Mouse (Mus musculus) liver, adult 2 months (tissue): ENCODE data around the gene Usp31. TPM values are rescaled to one million over a fixed set of nuclear protein-coding genes. Genes with fewer than 3 reads are reported as not detected.
A peak's percentile ranks its signal among the peaks of the same experiment; 100 is the strongest.

ENCODE experiments used
- DNase-seq: peaks from one replicate; pipeline ENCODE4 v3.0.0-alpha.2; 2011; ENCODE audit warnings: low read depth, low spot score; ENCODE audit errors: extremely low read depth
- H3K27ac ChIP-seq: fragments of 200-500 bp; replicated peaks from 2 replicates; pipeline ENCODE4 v1.5.1; 2012; ENCODE audit warnings: low read depth, mild to moderate bottlenecking, control low read depth, inconsistent platforms, low read length; ENCODE audit not compliant: insufficient read depth
- H3K27me3 ChIP-seq: fragments of 200-500 bp; 2 replicates; pipeline ENCODE4 v1.6.1; 2012; ENCODE audit warnings: mild to moderate bottlenecking, moderate library complexity, low read length, inconsistent platforms; ENCODE audit not compliant: control insufficient read depth, insufficient read depth
- H3K36me3 ChIP-seq: fragments of 200-500 bp; 2 replicates; pipeline ENCODE4 v1.6.1; 2012; ENCODE audit warnings: low read length, inconsistent platforms; ENCODE audit not compliant: control insufficient read depth, insufficient read depth
- H3K4me1 ChIP-seq: fragments of 200-500 bp; 2 replicates; pipeline ENCODE4 v1.6.1; 2011; ENCODE audit warnings: low read length; ENCODE audit not compliant: control insufficient read depth, insufficient read depth
- H3K4me3 ChIP-seq: fragments of 200-500 bp; 2 replicates; pipeline ENCODE4 v1.5.1; 2011; ENCODE audit warnings: low read depth, mild to moderate bottlenecking, control low read depth, low read length, moderate library complexity; ENCODE audit not compliant: insufficient read depth
- H3K79me2 ChIP-seq: fragments of 200-500 bp; 2 replicates; pipeline ENCODE4 v1.6.1; 2012; ENCODE audit warnings: inconsistent platforms, mild to moderate bottlenecking, low read length, moderate library complexity; ENCODE audit not compliant: control insufficient read depth, insufficient read depth
- H3K9ac ChIP-seq: fragments of 200-500 bp; 2 replicates; pipeline ENCODE4 v1.6.1; 2012; ENCODE audit warnings: low read depth, mild to moderate bottlenecking, control low read depth, inconsistent platforms, low read length
- CTCF ChIP-seq: fragments of 200-500 bp; IDR thresholded peaks from 2 replicates; pipeline ENCODE4 v1.5.1; 2011; ENCODE audit warnings: low read depth, low read length, control low read depth
- POLR2A ChIP-seq: fragments of 200-500 bp; IDR thresholded peaks from 2 replicates; pipeline ENCODE4 v1.6.1; 2011; ENCODE audit warnings: low read length, control low read depth; ENCODE audit not compliant: insufficient read depth; ENCODE audit errors: extremely low read depth
- WGBS: fragments of 180-500 bp; shearing (Covaris S2); methylation state at CpG from one replicate; pipeline ENCODE4 v1.1.7; 2018; 5-methylcytosine and 5-hydroxymethylcytosine counted together
- polyA plus RNA-seq: library from polyadenylated mRNA; depleted of rRNA; stranded (reverse); fragments of >200 nt; gene quantifications from 2 replicates; pipeline ENCODE4 v1.2.3, GENCODE M21; 2012
- total RNA-seq: library from RNA; depleted of rRNA; stranded (reverse); fragments of >200 nt; gene quantifications from 2 replicates; pipeline ENCODE4 v1.2.3, GENCODE M21; 2014

Gene Usp31
- total and polyA plus RNA-seq, 2 experiments: 1.4 to 5.7 TPM

- 13% methylated on average over 5 of the region's 5 CpGs for WGBS
- Histone ChIP-seq H3K27ac (no peak overlapping the region), H3K4me1 (no peaks in the 10 kb centered on the region), H3K79me2 (no peaks in the 10 kb centered on the region), H3K36me3 (no peaks in the 10 kb centered on the region), H3K9ac (no peak overlapping the region), H3K27me3 (peaks cover 2% of the 10 kb centered on the region; the same call in 1 of the 2 replicates), H3K4me3 (no peak overlapping the region)
- TF ChIP-seq POLR2A (no peak), CTCF (0 out of 2 replicates have a peak, but pooled peaks have one; percentile 17)
- DNase-seq: no peak
Measured at GRCm38 (mm10) chr7:121730225-121730624, 23.2 kb upstream of the Usp31 start.

DNA sequence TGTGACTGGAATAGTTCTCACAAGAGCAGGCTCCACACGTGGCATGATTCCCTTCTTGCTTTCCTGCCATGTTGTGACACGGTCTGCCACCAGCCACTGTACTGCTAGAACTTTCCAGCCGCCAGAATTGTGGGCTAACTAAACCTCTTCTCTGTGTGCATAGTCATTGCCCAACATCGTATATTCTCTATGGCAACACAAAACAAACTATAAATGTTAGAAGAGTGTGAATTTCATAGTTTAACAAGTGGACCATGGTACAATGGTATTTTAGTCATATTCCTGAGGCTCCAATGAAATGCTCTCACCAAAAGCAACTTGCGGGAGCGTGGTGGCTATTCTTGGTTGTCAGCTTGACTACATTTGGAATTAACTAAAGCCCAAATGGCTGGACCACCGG lies 10.0 kb upstream of the Usp31 start:
- Histone ChIP-seq H3K79me2 (no peaks in the 10 kb centered on the region), H3K9ac (no peak overlapping the region), H3K27me3 (no peaks in the 10 kb centered on the region), H3K4me1 (no peaks in the 10 kb centered on the region), H3K27ac (no peak overlapping the region), H3K4me3 (no peak overlapping the region), H3K36me3 (no peaks in the 10 kb centered on the region)
- WGBS: 64% methylated on average over 7 of the region's 7 CpGs
- no peak for TF ChIP-seq CTCF
- TF ChIP-seq POLR2A: no peak
- no peak for DNase-seq

GRCm38 (mm10) chr7:121711171-121711570 lies 4.1 kb upstream of the Usp31 start:
- Histone ChIP-seq H3K79me2 (0 out of 2 replicates have a peak, but pooled peaks cover 2% of the 10 kb centered on the region), H3K27ac (no peak overlapping the region), H3K27me3 (no peaks in the 10 kb centered on the region), H3K4me1 (0 out of 2 replicates have a peak, but pooled peaks cover 3% of the 10 kb centered on the region), H3K9ac (no peak overlapping the region), H3K36me3 (no peaks in the 10 kb centered on the region), H3K4me3 (no peak overlapping the region)
- TF ChIP-seq POLR2A (no peak), CTCF (no peak)
- no peak for DNase-seq
- 51% methylated on average over 2 of the region's 2 CpGs for WGBS

DNA sequence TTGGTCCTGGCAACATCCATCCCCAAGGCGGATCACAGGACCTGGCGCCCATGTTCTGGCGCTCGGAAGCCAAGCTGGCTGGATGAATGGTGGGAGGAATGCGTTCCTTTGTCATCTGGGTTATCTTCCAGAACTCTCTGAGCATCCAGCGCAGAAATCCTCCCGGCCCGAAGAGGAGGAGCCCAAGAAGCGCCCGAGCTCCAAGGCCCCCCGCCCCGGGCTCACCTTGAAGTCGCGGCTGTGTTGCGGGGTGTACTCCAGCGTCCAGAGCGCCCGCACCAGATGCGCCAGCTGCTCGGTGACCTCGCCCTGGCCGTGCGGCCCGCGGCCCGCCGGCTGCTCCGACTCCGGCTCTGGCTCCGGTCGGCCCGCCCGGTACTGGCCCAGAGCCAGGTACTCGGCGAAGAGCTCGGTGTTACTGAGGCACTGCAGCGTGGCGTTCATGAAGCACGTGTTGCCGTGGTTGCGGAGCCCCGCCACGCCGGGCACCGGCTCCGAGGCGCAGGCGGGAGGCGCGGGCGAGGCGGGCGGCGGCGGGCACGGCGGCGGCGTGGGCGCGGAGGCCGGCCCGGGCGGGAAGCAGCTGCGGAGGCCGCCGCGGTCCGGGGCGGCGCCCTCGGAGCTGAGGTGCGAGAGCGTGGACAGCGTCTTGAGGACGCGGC lies 511 bp downstream of the Usp31 start:
- peak overlapping the region; percentile 82 for H3K9ac ChIP-seq
- no peak overlapping the region for H3K27ac ChIP-seq
- TF ChIP-seq CTCF (no peak), POLR2A (no peak)
- no peaks in the 10 kb centered on the region for H3K36me3 ChIP-seq
- H3K4me3 ChIP-seq: peak overlapping the region; percentile 76
- H3K27me3 ChIP-seq: no peaks in the 10 kb centered on the region
- 3% methylated on average over 77 of the region's 77 CpGs for WGBS
- DNase-seq: peak; percentile 45
- H3K4me1 ChIP-seq: 0 out of 2 replicates have a peak, but pooled peaks cover 3% of the 10 kb centered on the region
- peaks cover 10% of the 10 kb centered on the region; the same call in 1 of the 2 replicates for H3K79me2 ChIP-seq

DNA sequence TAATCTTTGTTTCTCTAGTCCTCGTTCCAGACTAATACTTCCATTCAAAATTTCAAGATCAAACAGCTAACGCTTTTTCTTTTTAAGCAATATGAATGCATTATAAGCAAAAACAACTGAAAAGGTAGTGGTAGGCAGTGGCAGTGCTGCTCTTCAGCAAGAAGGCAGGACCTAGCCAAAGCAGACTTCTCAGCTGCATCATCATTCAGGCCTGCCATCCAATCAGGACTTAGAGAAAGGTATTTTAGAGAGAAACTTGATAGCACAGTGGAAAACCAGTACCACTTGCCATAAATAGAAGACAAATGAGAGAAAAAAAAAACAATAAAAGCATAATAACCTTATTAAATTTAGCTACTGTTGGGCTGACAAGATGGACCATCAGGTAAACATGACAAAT lies 2.0 kb downstream of the Usp31 start:
- no peak overlapping the region for H3K27ac ChIP-seq
- no peak for DNase-seq
- H3K36me3 ChIP-seq: no peaks in the 10 kb centered on the region
- H3K4me3 ChIP-seq: no peak overlapping the region
- H3K27me3 ChIP-seq: no peaks in the 10 kb centered on the region
- 0 out of 2 replicates have a peak, but pooled peaks cover 3% of the 10 kb centered on the region for H3K4me1 ChIP-seq
- no peak for TF ChIP-seq POLR2A
- no peak for TF ChIP-seq CTCF
- peaks cover 14% of the 10 kb centered on the region; the same call in 1 of the 2 replicates for H3K79me2 ChIP-seq
- 97% methylated on average over 2 of the region's 2 CpGs for WGBS
- H3K9ac ChIP-seq: no peak overlapping the region

- Histone ChIP-seq H3K36me3 (no peaks in the 10 kb centered on the region), H3K27ac (no peak overlapping the region), H3K9ac (no peak overlapping the region), H3K27me3 (no peaks in the 10 kb centered on the region), H3K79me2 (peaks cover 18% of the 10 kb centered on the region; the same call in 1 of the 2 replicates), H3K4me1 (peaks cover 6% of the 10 kb centered on the region; the same call in 1 of the 2 replicates), H3K4me3 (no peak overlapping the region)
- no peak for DNase-seq
- TF ChIP-seq CTCF (no peak), POLR2A (no peak)
- 74% methylated on average over 6 of the region's 6 CpGs for WGBS
Measured at GRCm38 (mm10) chr7:121701983-121702382, 5.1 kb downstream of the Usp31 start.
